Mouse (Mus musculus): Measurements from ENCODE around the gene Ccr1.

The Ccr1 gene

GRCm38 (mm10) chr9:123957911-123958413 lies 10.5 kb downstream of the Ccr1 start:
- DNase-seq (ENCODE audit: extremely low read depth, low read depth, low spot score) = no peak

- DNase-seq (ENCODE audit: extremely low read depth, low read depth, low spot score) = no peak
These were observed 11.6 kb downstream of the Ccr1 start for GRCm38 (mm10) chr9:123956892-123957291.

- no peak for DNase-seq (ENCODE audit: extremely low read depth, low read depth, low spot score)
These were observed 14.9 kb downstream of the Ccr1 start for GRCm38 (mm10) chr9:123953551-123953950.

GRCm38 (mm10) chr9:123951176-123951575 lies 17.3 kb downstream of the Ccr1 start:
- DNase-seq (ENCODE audit: extremely low read depth, low read depth, low spot score) = no peak

- no peak for DNase-seq (ENCODE audit: extremely low read depth, low read depth, low spot score)
These were observed 19.1 kb downstream of the Ccr1 start for GRCm38 (mm10) chr9:123949432-123949831.

GRCm38 (mm10) chr9:123947815-123948214 lies 20.7 kb downstream of the Ccr1 start:
- no peak for DNase-seq (ENCODE audit: extremely low read depth, low read depth, low spot score)

GRCm38 (mm10) chr9:123942025-123942424 lies 26.5 kb downstream of the Ccr1 start:
- no peak for DNase-seq (ENCODE audit: extremely low read depth, low read depth, low spot score)

- DNase-seq (ENCODE audit: extremely low read depth, low read depth, low spot score) = no peak
These were observed 27.2 kb downstream of the Ccr1 start for GRCm38 (mm10) chr9:123941316-123941715.

GRCm38 (mm10) chr9:123940628-123941027 lies 27.9 kb downstream of the Ccr1 start:
- DNase-seq (ENCODE audit: extremely low read depth, low read depth, low spot score) = no peak

GRCm38 (mm10) chr9:123940168-123940567 lies 28.3 kb downstream of the Ccr1 start:
- DNase-seq (ENCODE audit: extremely low read depth, low read depth, low spot score) = no peak

GRCm38 (mm10) chr9:123937989-123938388 lies 30.5 kb downstream of the Ccr1 start:
- no peak for DNase-seq (ENCODE audit: extremely low read depth, low read depth, low spot score)

GRCm38 (mm10) chr9:123936604-123937280 lies 31.8 kb downstream of the Ccr1 start:
- DNase-seq (ENCODE audit: extremely low read depth, low read depth, low spot score) = no peak

- no peak for DNase-seq (ENCODE audit: extremely low read depth, low read depth, low spot score)
These were observed 32.7 kb downstream of the Ccr1 start for GRCm38 (mm10) chr9:123935776-123936175.

GRCm38 (mm10) chr9:123935346-123935745 lies 33.1 kb downstream of the Ccr1 start:
- DNase-seq (ENCODE audit: extremely low read depth, low read depth, low spot score) = no peak

- DNase-seq (ENCODE audit: extremely low read depth, low read depth, low spot score) = no peak
These were observed 34.6 kb downstream of the Ccr1 start for GRCm38 (mm10) chr9:123933716-123934445.

- DNase-seq (ENCODE audit: extremely low read depth, low read depth, low spot score) = no peak
These were observed 35.4 kb downstream of the Ccr1 start for GRCm38 (mm10) chr9:123932911-123933675.

GRCm38 (mm10) chr9:123931761-123932700 lies 36.5 kb downstream of the Ccr1 start:
- no peak for DNase-seq (ENCODE audit: extremely low read depth, low read depth, low spot score)

GRCm38 (mm10) chr9:123930926-123931325 lies 37.6 kb downstream of the Ccr1 start:
- DNase-seq (ENCODE audit: extremely low read depth, low read depth, low spot score) = no peak

- no peak for DNase-seq (ENCODE audit: extremely low read depth, low read depth, low spot score)
These were observed 38.0 kb downstream of the Ccr1 start for GRCm38 (mm10) chr9:123930476-123930875.

GRCm38 (mm10) chr9:123929936-123930335 lies 38.6 kb downstream of the Ccr1 start:
- DNase-seq (ENCODE audit: extremely low read depth, low read depth, low spot score) = no peak

Data from fat pad, adult 2 months (tissue).